Mouse (Mus musculus) lung, embryonic 14.5 days (tissue): ENCODE measurements around the gene Pld6. TPM values are rescaled to one million over a fixed set of nuclear protein-coding genes. Genes with fewer than 3 reads are reported as not detected.

ENCODE experiments used
- ATAC-seq: fragments of 200-750 bp; cut with Nextera tagmentation; 2 replicates; pipeline ENCODE4 v1.8.0; 2017; ENCODE audit warnings: mild to moderate bottlenecking, moderate TSS enrichment, moderate library complexity; ENCODE audit not compliant: insufficient read depth
- DNase-seq: peaks from one replicate; pipeline ENCODE4 v3.0.0-alpha.2; 2015
- H3K27ac ChIP-seq: fragments of 300-500 bp; sonication (generic); 2 replicates; pipeline ENCODE4 v1.5.1; 2014; ENCODE audit warnings: low read depth, mild to moderate bottlenecking, moderate library complexity
- H3K27me3 ChIP-seq: fragments of 300-500 bp; sonication (generic); 2 replicates; pipeline ENCODE4 v1.6.1; 2014; ENCODE audit warnings: low read length, control low read depth; ENCODE audit not compliant: insufficient read depth
- H3K36me3 ChIP-seq: fragments of 300-500 bp; sonication (generic); 2 replicates; pipeline ENCODE4 v1.6.1; 2014; ENCODE audit warnings: control low read depth; ENCODE audit not compliant: insufficient read depth
- H3K4me1 ChIP-seq: fragments of 300-500 bp; sonication (generic); 2 replicates; pipeline ENCODE4 v1.6.1; 2014; ENCODE audit warnings: antibody characterized with exemption, control low read depth; ENCODE audit not compliant: insufficient read depth
- H3K4me2 ChIP-seq: fragments of 300-500 bp; sonication (generic); 2 replicates; pipeline ENCODE4 v1.6.1; 2014; ENCODE audit warnings: mild to moderate bottlenecking
- H3K4me3 ChIP-seq: fragments of 300-500 bp; sonication (generic); 2 replicates; pipeline ENCODE4 v1.5.1; 2014; ENCODE audit warnings: low read depth, low read length
- H3K9ac ChIP-seq: fragments of 300-500 bp; sonication (generic); 2 replicates; pipeline ENCODE4 v1.6.1; 2014
- H3K9me3 ChIP-seq: fragments of 300-500 bp; sonication (generic); 2 replicates; pipeline ENCODE4 v1.6.1; 2016; ENCODE audit warnings: low read depth, low read length, control low read depth
- CTCF ChIP-seq: IDR thresholded peaks from 2 replicates; pipeline ENCODE4 v1.5.1; 2016; ENCODE audit warnings: antibody characterized with exemption, low read depth
- WGBS: fragments of 180-500 bp; shearing (Covaris S2); extraction: QIAGEN DNeasy Blood & Tissue Kit; methylation state at CpG from one replicate; pipeline ENCODE4 v1.1.7; 2014; 5-methylcytosine and 5-hydroxymethylcytosine counted together
- polyA plus RNA-seq: library from polyadenylated mRNA; unstranded; fragments of >200 nt; fragmentation: Nextera tagmentation; extraction: Ambion mirVana; gene quantifications from 2 replicates; pipeline ENCODE4 v1.2.1, GENCODE M21; 2014

Gene Pld6
- polyA plus RNA-seq, 1 experiment from 2014 or later: 1.8 TPM

DNA sequence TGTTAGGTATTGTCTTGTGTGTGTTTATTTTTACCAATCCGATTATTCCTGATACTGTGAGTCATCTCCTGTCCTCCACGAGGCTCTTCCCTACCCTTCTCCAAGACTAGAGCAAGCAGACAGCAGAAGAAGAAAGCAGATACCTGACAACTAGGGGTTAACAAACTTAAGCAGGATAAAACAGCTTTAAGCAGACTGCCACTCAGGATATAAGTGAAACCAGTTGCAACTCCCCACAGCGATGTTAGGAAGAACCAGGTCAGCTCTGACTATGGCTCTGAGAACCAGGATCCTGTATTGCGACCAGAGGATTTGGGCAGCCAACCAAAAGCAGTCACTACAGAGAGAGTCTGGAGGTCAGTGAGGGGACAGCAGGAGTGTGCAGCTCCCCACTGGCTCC lies 23.8 kb upstream of the Pld6 start:
- Histone ChIP-seq H3K9ac (no peak overlapping the region), H3K9me3 (no peaks in the 10 kb centered on the region), H3K27me3 (no peaks in the 10 kb centered on the region), H3K4me1 (peaks cover 7% of the 10 kb centered on the region; the same call in 1 of the 2 replicates), H3K36me3 (peaks cover 21% of the 10 kb centered on the region), H3K4me3 (no peak overlapping the region), H3K27ac (no peak overlapping the region), H3K4me2 (peak overlapping the region; percentile 91; the same call in 1 of the 2 replicates)
- no peak for ATAC-seq
- TF ChIP-seq CTCF: no peak
- DNase-seq: no peak
- 47% methylated on average over 4 of the region's 4 CpGs for WGBS

DNA sequence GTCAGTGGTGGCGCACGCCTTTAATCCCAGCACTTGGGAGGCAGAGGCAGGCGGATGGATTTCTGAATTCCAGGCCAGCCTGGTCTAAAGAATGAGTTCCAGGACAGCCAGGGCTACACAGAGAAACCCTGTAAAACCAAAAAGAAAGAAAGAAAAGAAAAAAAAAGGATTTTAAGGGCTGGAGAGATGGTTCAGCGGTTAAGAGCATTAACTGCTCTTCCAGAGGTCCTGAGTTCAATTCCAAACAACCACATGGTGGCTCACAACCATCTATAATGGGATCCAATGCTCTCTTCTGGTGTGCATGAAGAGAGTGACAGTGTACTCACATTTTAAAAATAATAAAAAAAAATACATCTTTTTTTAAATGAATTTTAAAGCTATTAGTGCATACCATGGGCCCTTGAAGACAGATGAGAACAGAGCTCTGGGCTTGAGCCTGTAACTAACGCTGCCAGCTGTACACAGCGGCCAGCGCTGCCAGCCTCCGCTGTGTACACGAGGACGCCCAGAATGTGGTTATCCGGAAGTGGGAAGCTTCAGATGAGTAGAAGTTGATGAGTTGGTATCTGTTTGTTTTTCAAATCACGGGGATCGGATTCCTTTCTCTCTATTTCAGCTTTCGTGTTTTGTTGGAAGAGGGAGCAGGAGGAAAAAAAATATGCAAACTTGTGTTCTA lies 23.2 kb upstream of the Pld6 start:
- no peak for ATAC-seq
- Histone ChIP-seq H3K9ac (peak overlapping the region; percentile 97), H3K36me3 (peaks cover 21% of the 10 kb centered on the region), H3K4me1 (peaks cover 7% of the 10 kb centered on the region; the same call in 1 of the 2 replicates), H3K27ac (peak overlapping the region; percentile 99), H3K4me3 (peak overlapping the region; percentile 78), H3K27me3 (no peaks in the 10 kb centered on the region), H3K4me2 (peak overlapping the region; percentile 91), H3K9me3 (no peaks in the 10 kb centered on the region)
- no peak for TF ChIP-seq CTCF
- peak; percentile 5 for DNase-seq
- 53% methylated on average over 14 of the region's 14 CpGs for WGBS

DNA sequence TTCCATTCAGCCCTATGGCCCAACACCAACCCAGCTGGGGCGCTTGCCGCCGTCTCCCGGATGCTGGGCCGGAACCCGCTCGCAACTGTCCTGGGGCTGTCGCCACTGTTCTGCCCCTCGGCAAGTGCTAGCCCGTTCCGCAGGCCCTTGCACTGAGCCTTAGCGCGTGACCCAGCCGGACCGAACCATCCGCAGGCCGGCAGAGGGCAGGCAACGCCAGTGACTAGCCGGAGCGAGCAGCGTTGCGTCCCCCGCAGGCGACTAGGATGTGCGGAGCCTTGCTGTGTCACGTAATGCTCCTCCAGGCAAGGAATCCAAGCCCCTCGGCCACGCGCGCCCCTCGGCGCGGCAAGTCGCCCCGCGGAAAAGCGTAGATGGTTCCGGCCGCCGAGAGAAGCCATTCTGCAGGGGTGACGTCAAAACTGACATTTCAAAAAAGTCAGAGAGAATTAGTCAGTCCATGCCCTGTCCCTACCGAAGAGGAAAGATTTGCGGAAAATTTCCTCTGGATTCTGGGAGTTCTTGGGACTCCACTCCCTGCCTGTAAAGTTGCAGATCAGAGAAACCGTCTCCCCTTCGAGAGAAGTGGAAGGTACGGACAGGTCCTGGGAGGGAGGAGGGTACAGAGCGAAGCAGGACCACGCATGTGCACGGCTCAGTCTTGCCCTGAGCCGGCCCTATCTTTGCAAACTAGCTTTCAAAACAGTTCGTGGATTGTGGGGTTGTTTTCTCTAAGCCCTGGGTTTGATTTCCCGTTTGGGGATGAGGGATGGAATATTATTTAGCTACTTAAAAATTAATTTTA lies 22.4 kb upstream of the Pld6 start, which contains the start of gene Flcn:
Flcn (minus strand) TSS at position 347 of the 805 bp plus-strand sequence.
- peak within 1 kb of the TSS; percentile 91 for H3K4me2 ChIP-seq
- H3K9ac ChIP-seq: peak within 1 kb of the TSS; percentile 97
- peak; percentile 88 for DNase-seq
- peak within 1 kb of the TSS; percentile 99 for H3K27ac ChIP-seq
- peak; percentile 70 for TF ChIP-seq CTCF
- under 1% methylated on average over 52 of the region's 52 CpGs for WGBS
- peaks cover 24% of the 10 kb centered on the region for H3K36me3 ChIP-seq
- peak within 1 kb of the TSS; percentile 78 for H3K4me3 ChIP-seq
- no peaks in the 10 kb centered on the region for H3K9me3 ChIP-seq
- peak; percentile 95 for ATAC-seq
- H3K27me3 ChIP-seq: no peaks in the 10 kb centered on the region
- H3K4me1 ChIP-seq: peaks cover 7% of the 10 kb centered on the region; the same call in 1 of the 2 replicates

DNA sequence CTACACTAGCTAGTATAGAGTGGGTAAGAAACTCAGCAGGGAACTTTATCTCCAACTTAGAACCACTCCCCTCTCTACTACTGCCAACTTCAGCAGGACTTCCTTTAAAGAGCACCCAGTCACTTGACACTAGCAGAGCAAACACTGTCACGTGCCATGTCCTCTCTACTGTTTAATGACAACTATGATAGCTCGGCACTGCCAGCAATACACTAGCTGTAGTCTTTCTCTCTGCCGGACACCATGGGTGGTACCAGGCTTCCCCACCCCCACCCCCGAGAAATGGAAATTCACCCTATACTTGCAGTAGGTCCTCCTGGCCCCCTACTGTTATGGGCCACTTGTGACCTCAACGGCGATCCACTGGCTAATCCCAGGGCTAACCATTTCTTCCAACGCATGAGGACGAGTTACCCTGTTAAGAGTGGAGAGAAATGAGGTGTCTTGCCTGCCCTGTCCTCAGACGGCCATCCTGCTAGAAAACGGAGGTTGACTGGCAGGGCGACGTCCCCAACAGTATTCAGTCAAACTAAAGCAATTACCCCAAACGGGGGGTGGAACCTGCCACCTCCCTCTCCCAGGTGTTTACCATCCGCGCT lies 21.7 kb upstream of the Pld6 start:
- DNase-seq (peak; percentile 69), ATAC-seq (peak; percentile 21; the same call in 1 of the 2 replicates)
- no peak for TF ChIP-seq CTCF
- peak overlapping the region; percentile 97 for H3K9ac ChIP-seq
- peaks cover 7% of the 10 kb centered on the region; the same call in 1 of the 2 replicates for H3K4me1 ChIP-seq
- no peaks in the 10 kb centered on the region for H3K9me3 ChIP-seq
- peak overlapping the region; percentile 91 for H3K4me2 ChIP-seq
- under 1% methylated on average over 15 of the region's 15 CpGs for WGBS
- H3K36me3 ChIP-seq: peaks cover 31% of the 10 kb centered on the region
- H3K27ac ChIP-seq: peak overlapping the region; percentile 99
- no peaks in the 10 kb centered on the region for H3K27me3 ChIP-seq
- H3K4me3 ChIP-seq: peak overlapping the region; percentile 78

DNA sequence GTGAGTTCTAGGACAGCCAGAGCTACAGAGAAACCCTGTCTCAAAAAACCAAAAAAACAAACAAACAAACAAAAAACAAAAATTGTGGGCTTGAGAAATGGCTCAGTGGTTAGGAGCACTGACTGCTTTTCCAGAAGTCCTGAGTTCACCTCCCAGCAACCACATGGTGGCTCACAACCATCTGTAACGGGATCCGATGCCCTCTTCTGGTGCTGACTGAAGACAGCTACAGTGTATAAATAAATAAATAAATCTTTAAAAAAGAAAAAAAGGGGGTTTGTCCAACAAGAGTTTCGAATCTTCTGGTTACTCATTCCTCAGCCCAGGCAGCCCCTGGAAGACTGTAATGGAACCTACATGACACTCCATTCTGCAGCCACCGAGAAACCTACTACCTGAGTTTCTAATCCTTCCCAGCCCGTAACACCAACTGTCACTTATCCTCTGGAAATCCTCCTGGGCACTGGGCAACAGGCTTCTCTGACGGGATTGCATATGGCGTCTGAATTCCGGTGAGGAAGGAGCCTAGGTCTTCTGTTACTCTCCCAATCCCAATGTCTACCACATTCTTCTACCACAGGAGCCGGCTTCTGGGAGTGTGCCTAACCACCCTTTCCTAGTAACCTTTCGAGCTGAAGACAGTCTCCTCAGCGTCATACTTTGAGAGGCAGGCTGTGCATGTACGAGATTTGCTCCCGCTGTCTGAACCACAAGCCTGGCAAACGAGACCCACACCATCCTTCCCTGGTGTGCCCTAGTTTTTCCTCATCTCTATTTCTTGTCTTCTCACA lies 20.9 kb upstream of the Pld6 start:
- DNase-seq (no peak), ATAC-seq (no peak)
- peaks cover 7% of the 10 kb centered on the region; the same call in 1 of the 2 replicates for H3K4me1 ChIP-seq
- peaks cover 37% of the 10 kb centered on the region for H3K36me3 ChIP-seq
- no peaks in the 10 kb centered on the region for H3K9me3 ChIP-seq
- H3K4me3 ChIP-seq: peak overlapping the region; percentile 78
- H3K27ac ChIP-seq: peak overlapping the region; percentile 99; the same call in 1 of the 2 replicates
- no peaks in the 10 kb centered on the region for H3K27me3 ChIP-seq
- peak overlapping the region; percentile 97; the same call in 1 of the 2 replicates for H3K9ac ChIP-seq
- H3K4me2 ChIP-seq: peak overlapping the region; percentile 91
- 62% methylated on average over 14 of the region's 14 CpGs for WGBS
- TF ChIP-seq CTCF: peak; percentile 19; the same call in 1 of the 2 replicates

DNA sequence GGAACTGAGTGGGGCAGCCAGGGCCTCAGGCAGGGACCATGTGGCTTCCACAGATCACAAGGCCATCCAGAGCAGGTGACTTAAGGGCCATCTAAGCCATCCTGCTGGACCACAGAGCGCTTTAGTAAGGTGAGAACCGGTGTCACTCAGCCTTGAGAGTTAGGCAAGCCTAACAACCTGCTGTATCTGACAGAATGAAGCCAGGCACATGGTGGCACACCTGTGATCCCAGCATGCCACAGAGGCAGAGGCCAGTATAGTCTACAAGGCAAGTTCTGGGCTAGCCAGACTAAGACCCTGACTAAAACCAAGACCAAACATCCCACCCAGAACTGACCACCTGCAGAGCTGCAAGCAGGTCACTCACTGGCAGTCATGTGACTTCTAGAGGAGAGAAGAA lies 18.2 kb upstream of the Pld6 start:
- no peak for DNase-seq
- no peak for ATAC-seq
- H3K27me3 ChIP-seq: no peaks in the 10 kb centered on the region
- 92% methylated on average over 2 of the region's 2 CpGs for WGBS
- peaks cover 7% of the 10 kb centered on the region; the same call in 1 of the 2 replicates for H3K4me1 ChIP-seq
- no peaks in the 10 kb centered on the region for H3K9me3 ChIP-seq
- H3K4me2 ChIP-seq: no peak overlapping the region
- no peak overlapping the region for H3K4me3 ChIP-seq
- H3K36me3 ChIP-seq: peaks cover 63% of the 10 kb centered on the region
- no peak overlapping the region for H3K27ac ChIP-seq
- no peak for TF ChIP-seq CTCF
- H3K9ac ChIP-seq: no peak overlapping the region
